Mouse (Mus musculus): ENCODE measurements around the gene Rexo5. TPM values are rescaled to one million over a fixed set of nuclear protein-coding genes. Genes with fewer than 3 reads are reported as not detected.

The Rexo5 gene
- polyA plus RNA-seq, 1 experiment from 2014 or later: 27.4 TPM

DNA sequence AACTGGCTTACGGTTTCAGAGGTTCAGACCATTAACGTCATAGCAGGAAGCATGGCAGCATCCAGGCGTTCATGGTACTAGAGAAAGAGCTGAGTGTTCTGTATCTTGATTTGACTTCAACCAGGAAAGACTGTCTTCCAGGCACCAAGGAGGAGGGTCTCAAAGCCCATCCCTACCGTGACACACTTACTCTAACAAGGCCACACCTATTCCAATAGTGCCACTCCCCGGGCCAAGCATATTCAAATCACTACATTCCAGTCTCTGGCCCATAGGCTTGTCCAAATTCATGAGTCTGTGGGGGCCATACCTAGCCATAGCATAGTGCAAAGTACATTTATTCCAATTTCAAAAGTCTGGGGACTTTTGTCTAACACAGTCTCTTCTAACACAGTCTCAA, 13.6 kb downstream of the Rexo5 start:
- no peak for ATAC-seq (ENCODE audit: low FRiP score)
- H3K27me3 ChIP-seq (ENCODE audit: control insufficient read depth, insufficient read depth, low read length): no peaks in the 10 kb centered on the region
- no peak overlapping the region for H3K4me2 ChIP-seq (replicated peaks; ENCODE audit: low read depth, low read length)
- no peak for DNase-seq (ENCODE audit: low spot score)
- H3K9ac ChIP-seq (ENCODE audit: low read depth, low read length): no peak overlapping the region
- H3K27ac ChIP-seq (ENCODE audit: low read depth, low read length): no peak overlapping the region
- WGBS: 95% methylated on average over 5 of the region's 5 CpGs
- H3K9me3 ChIP-seq (ENCODE audit: control insufficient read depth, low read length): no peaks in the 10 kb centered on the region
- no peaks in the 10 kb centered on the region for H3K4me1 ChIP-seq (replicated peaks; ENCODE audit: control insufficient read depth, insufficient read depth, low read length)
- H3K4me3 ChIP-seq (ENCODE audit: low read depth, low read length): no peak overlapping the region
- H3K36me3 ChIP-seq (ENCODE audit: control insufficient read depth, insufficient read depth, low read length): no peaks in the 10 kb centered on the region

DNA sequence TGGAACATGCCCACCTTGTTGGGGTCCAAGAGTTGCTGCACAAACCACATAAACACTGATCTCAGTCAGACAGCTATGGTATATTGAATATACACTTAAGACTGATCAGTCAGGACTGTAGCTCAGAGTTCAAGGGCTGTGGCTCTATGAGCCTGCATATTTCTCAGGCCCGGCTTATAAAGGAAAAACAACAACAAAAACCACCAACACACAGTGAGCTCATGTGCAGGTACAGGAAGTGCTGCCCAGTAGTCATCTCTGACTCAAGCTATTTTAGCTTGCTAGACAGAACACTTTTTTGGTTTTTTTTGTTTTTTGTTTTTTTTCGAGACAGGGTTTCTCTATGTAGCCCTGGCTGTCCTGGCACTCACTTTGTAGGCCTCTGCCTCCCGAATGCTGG, 14.9 kb downstream of the Rexo5 start:
- no peaks in the 10 kb centered on the region for H3K9me3 ChIP-seq (ENCODE audit: control insufficient read depth, low read length)
- no peaks in the 10 kb centered on the region for H3K27me3 ChIP-seq (ENCODE audit: control insufficient read depth, insufficient read depth, low read length)
- no peaks in the 10 kb centered on the region for H3K36me3 ChIP-seq (ENCODE audit: control insufficient read depth, insufficient read depth, low read length)
- no peak overlapping the region for H3K4me3 ChIP-seq (ENCODE audit: low read depth, low read length)
- DNase-seq (ENCODE audit: low spot score) (no peak), ATAC-seq (ENCODE audit: low FRiP score) (no peak)
- H3K9ac ChIP-seq (ENCODE audit: low read depth, low read length): no peak overlapping the region
- H3K4me2 ChIP-seq (replicated peaks; ENCODE audit: low read depth, low read length): no peak overlapping the region
- H3K4me1 ChIP-seq (replicated peaks; ENCODE audit: control insufficient read depth, insufficient read depth, low read length): no peaks in the 10 kb centered on the region
- WGBS: 97% methylated on average over 3 of the region's 3 CpGs
- no peak overlapping the region for H3K27ac ChIP-seq (ENCODE audit: low read depth, low read length)

DNA sequence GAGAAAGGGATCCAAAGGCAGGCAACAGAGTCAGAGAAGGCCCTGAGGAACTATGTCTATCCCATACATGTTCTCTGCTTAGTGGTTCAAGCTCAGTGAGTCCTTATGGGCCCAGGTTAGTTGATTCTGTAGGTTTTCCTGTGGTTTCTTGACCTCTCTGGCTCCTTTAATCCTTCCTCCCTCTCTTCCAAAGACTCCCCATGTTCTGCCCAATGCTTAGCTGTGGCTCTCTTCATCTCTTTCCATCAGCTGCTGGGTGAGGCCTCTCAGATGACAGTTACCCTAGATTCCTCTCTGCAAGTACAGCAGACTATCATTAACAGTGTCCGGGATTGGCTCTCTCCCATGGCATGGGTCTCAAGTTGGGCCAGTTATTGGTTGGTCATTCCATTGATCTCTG, 41.6 kb downstream of the Rexo5 start:
- Histone ChIP-seq H3K27me3 (ENCODE audit: control insufficient read depth, insufficient read depth, low read length) (no peaks in the 10 kb centered on the region), H3K36me3 (ENCODE audit: control insufficient read depth, insufficient read depth, low read length) (no peaks in the 10 kb centered on the region), H3K4me1 (replicated peaks; ENCODE audit: control insufficient read depth, insufficient read depth, low read length) (no peaks in the 10 kb centered on the region), H3K4me2 (replicated peaks; ENCODE audit: low read depth, low read length) (no peak overlapping the region), H3K9ac (ENCODE audit: low read depth, low read length) (no peak overlapping the region), H3K4me3 (ENCODE audit: low read depth, low read length) (no peak overlapping the region), H3K27ac (ENCODE audit: low read depth, low read length) (no peak overlapping the region), H3K9me3 (ENCODE audit: control insufficient read depth, low read length) (no peaks in the 10 kb centered on the region)
- no peak for DNase-seq (ENCODE audit: low spot score)
- ATAC-seq (ENCODE audit: low FRiP score): no peak
- 100% methylated on average over 1 of the region's 1 CpGs for WGBS

DNA sequence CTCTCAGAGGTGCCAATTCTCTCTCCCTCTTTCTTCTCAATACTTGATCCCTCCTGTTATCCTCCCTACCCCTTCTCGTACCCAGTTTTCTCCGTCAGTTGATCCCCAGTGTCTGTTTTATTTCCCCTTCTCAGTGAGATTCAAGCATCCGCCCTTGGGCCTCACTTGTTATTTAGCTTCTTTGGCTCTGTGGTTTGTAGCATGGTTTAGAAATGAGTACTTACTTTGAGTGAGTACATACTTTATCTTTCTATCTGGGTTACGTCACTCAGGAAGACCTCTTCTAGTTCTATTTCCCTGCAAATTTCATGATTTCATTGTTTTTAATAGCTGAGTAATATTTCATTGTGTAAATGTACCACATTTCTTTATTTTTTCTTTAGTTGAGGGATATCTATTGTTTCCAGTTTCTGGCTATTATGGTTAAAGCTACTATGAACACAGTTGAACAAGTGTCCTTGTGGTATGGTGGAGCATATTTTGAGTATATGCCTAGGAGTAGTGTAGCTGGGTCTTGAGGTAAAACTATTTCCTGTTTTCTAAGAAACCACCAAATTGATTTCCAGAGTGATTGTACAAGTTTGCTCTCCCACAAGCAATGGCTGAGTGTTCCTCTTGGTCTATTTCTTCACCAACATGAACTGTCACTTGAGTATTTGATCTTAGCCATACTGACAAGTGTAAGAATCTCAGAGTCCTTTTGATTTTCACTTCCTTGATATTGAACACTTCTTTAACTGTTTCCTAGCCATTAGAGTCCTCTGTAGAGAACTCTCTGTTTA, 42.4 kb downstream of the Rexo5 start:
- Histone ChIP-seq H3K36me3 (ENCODE audit: control insufficient read depth, insufficient read depth, low read length) (no peaks in the 10 kb centered on the region), H3K4me3 (ENCODE audit: low read depth, low read length) (no peak overlapping the region), H3K9me3 (ENCODE audit: control insufficient read depth, low read length) (no peaks in the 10 kb centered on the region), H3K9ac (ENCODE audit: low read depth, low read length) (no peak overlapping the region), H3K27ac (ENCODE audit: low read depth, low read length) (no peak overlapping the region), H3K4me1 (replicated peaks; ENCODE audit: control insufficient read depth, insufficient read depth, low read length) (no peaks in the 10 kb centered on the region), H3K4me2 (replicated peaks; ENCODE audit: low read depth, low read length) (no peak overlapping the region), H3K27me3 (ENCODE audit: control insufficient read depth, insufficient read depth, low read length) (no peaks in the 10 kb centered on the region)
- ATAC-seq (ENCODE audit: low FRiP score) (no peak), DNase-seq (ENCODE audit: low spot score) (no peak)
- WGBS: 93% methylated on average over 4 of the region's 4 CpGs

DNA sequence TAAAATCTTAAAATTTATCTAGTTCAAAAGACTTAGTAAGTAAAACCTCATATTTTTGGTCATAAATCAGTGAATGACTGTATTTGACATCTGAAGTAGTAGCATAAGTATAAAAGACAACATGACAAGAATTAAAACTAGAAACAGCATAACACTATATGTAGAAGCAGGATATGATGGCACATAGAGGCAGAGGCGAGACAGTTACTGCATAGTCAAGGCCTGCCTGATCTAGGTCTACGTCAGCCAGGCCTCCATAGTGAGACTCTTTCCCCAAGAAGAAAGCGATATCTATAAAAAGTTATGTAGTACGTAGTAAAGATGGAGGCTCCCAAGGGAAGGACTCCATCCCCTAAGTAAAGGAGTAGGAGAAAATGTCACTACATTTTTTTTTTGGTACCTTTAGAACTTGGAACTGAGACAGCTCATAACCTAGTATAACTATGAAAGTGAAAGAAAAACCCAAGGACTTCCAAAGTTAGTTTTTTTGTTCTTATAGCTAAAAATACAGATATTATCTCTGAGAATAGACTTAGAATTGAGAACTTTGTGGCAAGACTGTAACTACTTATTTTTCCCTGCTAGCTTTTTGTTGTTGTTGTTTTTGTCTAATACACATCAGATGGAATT, 48.1 kb downstream of the Rexo5 start:
- H3K36me3 ChIP-seq (ENCODE audit: control insufficient read depth, insufficient read depth, low read length): no peaks in the 10 kb centered on the region
- H3K9ac ChIP-seq (ENCODE audit: low read depth, low read length): no peak overlapping the region
- WGBS: 95% methylated on average over 4 of the region's 4 CpGs
- H3K27ac ChIP-seq (ENCODE audit: low read depth, low read length): no peak overlapping the region
- no peak overlapping the region for H3K4me2 ChIP-seq (replicated peaks; ENCODE audit: low read depth, low read length)
- no peak overlapping the region for H3K4me3 ChIP-seq (ENCODE audit: low read depth, low read length)
- no peak for ATAC-seq (ENCODE audit: low FRiP score)
- H3K27me3 ChIP-seq (ENCODE audit: control insufficient read depth, insufficient read depth, low read length): no peaks in the 10 kb centered on the region
- H3K4me1 ChIP-seq (replicated peaks; ENCODE audit: control insufficient read depth, insufficient read depth, low read length): no peaks in the 10 kb centered on the region
- H3K9me3 ChIP-seq (ENCODE audit: control insufficient read depth, low read length): no peaks in the 10 kb centered on the region
- DNase-seq (ENCODE audit: low spot score): no peak

DNA sequence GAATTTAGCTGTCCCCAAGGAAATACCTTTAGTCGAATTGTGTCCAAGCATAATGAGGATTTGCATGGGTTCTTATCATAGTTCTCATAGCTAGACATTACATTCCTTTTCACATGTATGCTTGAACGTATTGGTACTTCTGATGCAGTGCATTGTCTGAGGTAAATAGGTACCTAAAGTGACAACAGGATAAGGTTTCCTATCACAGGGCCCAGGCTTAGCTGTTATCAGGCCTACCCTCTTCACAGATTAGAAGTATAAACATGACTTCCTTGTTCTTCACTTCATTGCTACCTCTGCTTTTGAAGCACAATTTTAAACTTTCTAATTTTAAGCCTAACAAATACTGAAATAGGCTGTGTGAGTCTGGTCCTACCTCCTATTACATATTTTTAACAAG, 51.7 kb downstream of the Rexo5 start:
- H3K4me2 ChIP-seq (replicated peaks; ENCODE audit: low read depth, low read length): no peak overlapping the region
- no peaks in the 10 kb centered on the region for H3K27me3 ChIP-seq (ENCODE audit: control insufficient read depth, insufficient read depth, low read length)
- no peak for DNase-seq (ENCODE audit: low spot score)
- H3K9ac ChIP-seq (ENCODE audit: low read depth, low read length): no peak overlapping the region
- H3K4me1 ChIP-seq (replicated peaks; ENCODE audit: control insufficient read depth, insufficient read depth, low read length): no peaks in the 10 kb centered on the region
- no peaks in the 10 kb centered on the region for H3K36me3 ChIP-seq (ENCODE audit: control insufficient read depth, insufficient read depth, low read length)
- H3K4me3 ChIP-seq (ENCODE audit: low read depth, low read length): no peak overlapping the region
- no peak for ATAC-seq (ENCODE audit: low FRiP score)
- WGBS: 93% methylated on average over 2 of the region's 2 CpGs
- no peaks in the 10 kb centered on the region for H3K9me3 ChIP-seq (ENCODE audit: control insufficient read depth, low read length)
- no peak overlapping the region for H3K27ac ChIP-seq (ENCODE audit: low read depth, low read length)

DNA sequence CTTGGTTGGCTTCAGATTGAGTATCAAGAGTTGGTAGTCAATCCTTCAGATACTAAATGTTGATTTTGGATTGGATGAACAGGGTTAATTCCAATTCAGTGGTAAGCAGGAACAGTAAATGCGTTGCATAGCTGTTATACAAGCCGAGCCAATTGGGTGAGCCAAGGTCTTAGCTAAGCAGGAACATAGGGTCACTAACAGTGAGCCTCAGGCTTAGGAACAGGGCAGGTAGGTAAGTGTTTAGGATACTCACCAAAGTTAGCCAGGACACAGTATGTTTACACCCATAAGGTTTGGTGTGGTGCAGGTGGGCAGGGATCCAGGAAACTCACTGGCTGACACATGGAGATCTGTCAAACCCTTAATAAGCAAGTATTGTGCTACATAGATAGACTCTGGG, 53.6 kb downstream of the Rexo5 start:
- Histone ChIP-seq H3K4me3 (ENCODE audit: low read depth, low read length) (no peak overlapping the region), H3K9me3 (ENCODE audit: control insufficient read depth, low read length) (no peaks in the 10 kb centered on the region), H3K4me1 (replicated peaks; ENCODE audit: control insufficient read depth, insufficient read depth, low read length) (no peaks in the 10 kb centered on the region), H3K9ac (ENCODE audit: low read depth, low read length) (no peak overlapping the region), H3K36me3 (ENCODE audit: control insufficient read depth, insufficient read depth, low read length) (no peaks in the 10 kb centered on the region), H3K27me3 (ENCODE audit: control insufficient read depth, insufficient read depth, low read length) (no peaks in the 10 kb centered on the region), H3K27ac (ENCODE audit: low read depth, low read length) (no peak overlapping the region), H3K4me2 (replicated peaks; ENCODE audit: low read depth, low read length) (no peak overlapping the region)
- DNase-seq (ENCODE audit: low spot score) (no peak), ATAC-seq (ENCODE audit: low FRiP score) (no peak)
- 86% methylated on average over 2 of the region's 2 CpGs for WGBS

DNA sequence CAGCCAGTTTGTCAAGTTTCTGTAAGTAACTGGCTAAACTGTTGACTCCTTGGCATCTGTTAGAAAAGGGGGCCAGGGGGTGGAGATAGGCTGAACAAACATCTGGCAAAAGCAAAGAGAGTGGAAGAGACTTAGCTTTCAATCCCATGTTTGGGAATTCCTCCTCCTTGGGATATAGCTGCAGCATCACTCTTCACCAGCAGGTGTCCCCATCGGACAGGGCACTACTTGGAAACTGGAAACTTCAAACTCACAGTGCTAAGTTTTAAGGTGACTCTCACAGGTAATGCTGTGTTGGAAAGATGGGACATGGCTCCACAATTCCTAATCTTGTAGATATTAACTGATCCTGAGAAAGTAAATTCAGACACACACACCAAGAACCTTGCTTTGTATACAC, 55.3 kb downstream of the Rexo5 start:
- 4% methylated on average over 1 of the region's 1 CpGs for WGBS
- DNase-seq (ENCODE audit: low spot score): peak; percentile 77
- no peaks in the 10 kb centered on the region for H3K4me1 ChIP-seq (replicated peaks; ENCODE audit: control insufficient read depth, insufficient read depth, low read length)
- no peaks in the 10 kb centered on the region for H3K27me3 ChIP-seq (ENCODE audit: control insufficient read depth, insufficient read depth, low read length)
- no peak overlapping the region for H3K27ac ChIP-seq (ENCODE audit: low read depth, low read length)
- no peak overlapping the region for H3K4me2 ChIP-seq (replicated peaks; ENCODE audit: low read depth, low read length)
- no peak for ATAC-seq (ENCODE audit: low FRiP score)
- no peaks in the 10 kb centered on the region for H3K9me3 ChIP-seq (ENCODE audit: control insufficient read depth, low read length)
- H3K9ac ChIP-seq (ENCODE audit: low read depth, low read length): no peak overlapping the region
- no peak overlapping the region for H3K4me3 ChIP-seq (ENCODE audit: low read depth, low read length)
- no peaks in the 10 kb centered on the region for H3K36me3 ChIP-seq (ENCODE audit: control insufficient read depth, insufficient read depth, low read length)

DNA sequence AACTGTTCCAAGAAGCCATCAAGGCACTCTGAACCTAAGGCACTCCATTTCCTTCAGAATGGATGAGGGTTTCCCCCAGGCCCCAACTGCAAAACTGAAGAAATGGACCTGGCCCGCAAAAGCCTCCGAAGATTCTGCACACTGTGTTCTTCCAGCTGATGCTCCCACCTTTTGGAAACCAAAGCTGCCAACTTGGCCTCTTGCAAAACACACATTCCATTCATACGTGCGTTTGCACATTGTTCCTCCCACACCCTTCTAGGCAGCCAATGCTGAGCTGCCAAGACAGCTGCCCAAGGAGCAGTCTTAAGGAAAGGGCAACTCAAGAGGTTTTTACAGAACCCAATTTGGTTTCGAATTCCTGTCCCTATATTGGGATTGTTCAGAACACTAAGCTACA, 56.9 kb downstream of the Rexo5 start:
- WGBS: 87% methylated on average over 5 of the region's 5 CpGs
- DNase-seq (ENCODE audit: low spot score): no peak
- H3K36me3 ChIP-seq (ENCODE audit: control insufficient read depth, insufficient read depth, low read length): no peaks in the 10 kb centered on the region
- H3K27ac ChIP-seq (ENCODE audit: low read depth, low read length): no peak overlapping the region
- H3K9me3 ChIP-seq (ENCODE audit: control insufficient read depth, low read length): no peaks in the 10 kb centered on the region
- H3K27me3 ChIP-seq (ENCODE audit: control insufficient read depth, insufficient read depth, low read length): no peaks in the 10 kb centered on the region
- H3K4me1 ChIP-seq (replicated peaks; ENCODE audit: control insufficient read depth, insufficient read depth, low read length): no peaks in the 10 kb centered on the region
- H3K4me3 ChIP-seq (ENCODE audit: low read depth, low read length): no peak overlapping the region
- no peak overlapping the region for H3K9ac ChIP-seq (ENCODE audit: low read depth, low read length)
- no peak overlapping the region for H3K4me2 ChIP-seq (replicated peaks; ENCODE audit: low read depth, low read length)
- ATAC-seq (ENCODE audit: low FRiP score): no peak

Data from hindbrain, embryonic 11.5 days (tissue).